Mouse (Mus musculus) spleen, adult 2 months (tissue): ENCODE data around the gene Lrch3.

ENCODE experiments used
- CTCF ChIP-seq: fragments of 200-500 bp; IDR thresholded peaks from 2 replicates; pipeline ENCODE4 v1.5.1; 2011; ENCODE audit warnings: mild to moderate bottlenecking, inconsistent platforms; ENCODE audit not compliant: insufficient read depth, insufficient read length, insufficient replicate concordance; ENCODE audit errors: extremely low read depth
- POLR2A ChIP-seq: fragments of 200-500 bp; IDR thresholded peaks from 2 replicates; pipeline ENCODE4 v1.6.1; 2011; ENCODE audit warnings: low read depth, low read length, inconsistent platforms

DNA sequence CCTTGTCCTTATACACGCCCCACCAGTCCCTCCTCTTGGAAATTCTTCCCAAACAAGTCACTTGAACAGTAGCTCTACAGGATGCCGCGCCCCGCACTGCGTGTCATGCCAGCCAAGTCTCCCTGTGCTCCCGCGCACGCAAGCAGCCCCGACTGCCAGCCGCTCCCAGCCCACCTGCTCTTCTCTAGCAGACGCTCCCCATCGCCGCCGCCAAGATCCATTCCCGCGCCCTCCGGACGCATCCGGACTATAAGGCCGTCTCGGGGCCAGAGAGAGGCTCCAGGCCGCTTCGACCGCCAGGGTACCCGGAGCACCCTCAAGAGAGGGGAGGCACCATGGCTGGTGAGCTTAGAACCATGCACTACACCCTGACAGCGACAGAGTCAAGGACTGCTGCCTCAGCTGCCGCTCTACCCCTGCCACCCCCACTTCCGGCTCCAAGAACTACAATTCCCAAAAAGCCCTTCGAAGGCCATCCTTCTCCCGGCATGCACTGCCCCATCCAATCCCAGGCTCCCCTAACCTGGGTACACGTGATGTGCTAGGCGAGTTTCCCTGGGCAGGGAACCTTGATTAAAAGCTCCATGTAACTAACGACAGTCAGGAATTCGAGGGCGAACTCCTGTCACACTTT, 45.9 kb upstream of the Lrch3 start:
- TF ChIP-seq CTCF: no peak
- TF ChIP-seq POLR2A: peak; percentile 60
